Mouse (Mus musculus): ENCODE results near the gene Zfp961.
"Not testable (repeated sequence)": the region's sequence is repeated elsewhere in the genome, so short reads cannot be mapped to it uniquely, and the experiment has no call there.

Zfp961 gene

GRCm38 (mm10) chr8:72017339-72017738 is 66.5 kb downstream of the Zfp961 start:
- not testable (repeated sequence) for DNase-seq (ENCODE audit: low read depth, low spot score)

DNA sequence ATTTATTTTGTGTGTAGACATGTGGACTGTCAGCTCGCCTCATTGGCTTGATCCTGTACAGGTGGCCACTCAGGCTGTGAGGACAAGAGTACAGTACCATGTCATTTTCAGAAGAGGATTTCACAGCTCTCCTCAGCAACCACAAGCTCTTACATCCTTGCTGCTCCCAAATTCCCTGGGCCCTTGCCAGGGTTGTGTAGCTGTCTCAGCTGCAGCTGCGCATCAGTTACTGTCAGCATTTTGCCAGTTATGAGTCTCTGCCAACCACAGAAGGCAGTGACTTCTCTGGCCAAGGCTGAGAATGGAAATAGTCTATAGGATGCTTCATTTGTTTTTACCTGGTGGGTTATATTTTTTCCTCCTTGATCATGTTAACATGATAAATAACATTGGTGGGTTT is 67.3 kb downstream of the Zfp961 start:
- peak; percentile 83 for DNase-seq (ENCODE audit: low read depth, low spot score)

DNA sequence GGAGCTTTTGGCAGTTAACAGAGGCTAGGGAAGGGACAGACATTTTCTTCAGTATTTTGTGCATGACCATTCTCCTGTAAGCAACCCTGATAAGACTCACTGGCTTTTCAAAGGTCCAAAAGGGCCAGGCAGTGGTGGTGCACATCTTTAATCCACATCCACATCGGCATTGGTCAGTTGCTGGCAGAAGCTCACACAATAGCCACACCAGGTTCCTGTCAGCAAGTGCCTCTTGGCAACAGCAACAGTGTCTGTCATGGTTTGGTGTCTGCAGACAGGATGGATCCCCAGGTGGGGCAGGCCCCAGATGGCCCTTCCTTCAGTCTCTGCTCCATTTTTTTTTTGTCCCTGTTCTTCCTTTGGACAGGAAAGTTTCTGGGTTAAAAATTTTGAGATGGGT is 68.2 kb downstream of the Zfp961 start:
- DNase-seq (ENCODE audit: low read depth, low spot score), result not testable (repeated sequence)

GRCm38 (mm10) chr8:72019816-72020215 is 69.0 kb downstream of the Zfp961 start:
- peak; percentile 58 for DNase-seq (ENCODE audit: low read depth, low spot score)

DNA sequence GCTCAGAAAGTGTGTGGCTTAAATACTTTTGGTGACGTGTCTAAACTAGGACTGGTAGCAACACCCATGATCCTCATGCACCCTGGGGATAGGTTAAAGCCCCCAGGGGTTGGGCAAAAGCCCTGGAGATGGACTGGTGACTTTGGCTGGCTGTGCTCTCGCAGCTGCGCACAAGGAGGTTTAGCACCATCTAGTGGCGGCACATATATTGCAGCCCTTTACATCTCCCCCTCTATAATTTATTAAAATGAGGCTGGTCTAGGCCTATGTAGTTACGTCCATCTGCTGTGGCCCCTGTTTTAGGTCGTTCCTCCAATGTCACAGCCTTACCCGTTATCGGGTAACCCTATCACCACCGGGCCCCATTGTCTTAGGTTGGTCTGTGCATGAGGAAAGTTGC is 74.0 kb downstream of the Zfp961 start:
- DNase-seq (ENCODE audit: low read depth, low spot score), result not testable (repeated sequence)

DNA sequence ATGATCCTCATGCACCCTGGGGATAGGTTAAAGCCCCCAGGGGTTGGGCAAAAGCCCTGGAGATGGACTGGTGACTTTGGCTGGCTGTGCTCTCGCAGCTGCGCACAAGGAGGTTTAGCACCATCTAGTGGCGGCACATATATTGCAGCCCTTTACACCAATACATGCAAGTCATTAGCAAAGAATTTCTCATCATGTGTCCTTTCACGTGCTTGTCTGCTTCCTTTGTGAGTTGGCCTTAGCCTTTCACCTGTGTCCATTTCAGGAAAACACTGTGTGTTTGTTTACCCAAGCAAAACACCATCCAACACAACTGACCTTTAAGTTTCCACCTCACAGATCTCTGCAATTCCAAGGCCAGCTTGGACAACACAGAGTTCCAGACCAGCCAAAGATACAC is 82.1 kb downstream of the Zfp961 start:
- DNase-seq (ENCODE audit: low read depth, low spot score), result peak; percentile 53

GRCm38 (mm10) chr8:72040918-72041317 is 90.1 kb downstream of the Zfp961 start, which contains the start of gene Olfr372:
Gene Olfr372 (plus strand): TSS chr8:72041218.
- DNase-seq (ENCODE audit: low read depth, low spot score), result not testable (repeated sequence)

DNA sequence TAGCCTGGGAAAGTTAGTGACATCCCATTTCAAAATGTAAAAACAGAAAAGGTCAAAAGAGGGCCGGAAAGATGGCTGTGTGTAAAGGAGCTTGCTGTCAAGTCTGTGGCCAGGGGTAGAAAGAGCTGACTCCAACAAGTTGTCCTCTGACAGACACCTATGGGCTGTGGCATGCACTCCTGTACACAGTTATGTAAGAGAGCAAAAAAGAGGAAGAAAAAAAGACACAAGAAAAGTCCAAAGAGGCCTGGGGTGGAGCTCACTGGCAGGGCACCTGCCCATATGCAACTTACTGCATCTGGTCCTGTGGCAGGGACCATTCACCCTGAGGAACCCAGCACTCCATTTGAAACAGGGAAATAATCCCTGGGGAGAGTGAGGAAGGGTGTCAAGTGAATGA is 91.7 kb downstream of the Zfp961 start:
- no peak for DNase-seq (ENCODE audit: low read depth, low spot score)

Measured in 3T3-L1 (cell line).